Mouse (Mus musculus) erythroblast, embryonic 14.5 days (primary cell): ENCODE results near the gene Glt1d1. TPM values are rescaled to one million over a fixed set of nuclear protein-coding genes. Genes with fewer than 3 reads are reported as not detected.

Experiments used
- H3K27me3 ChIP-seq: 2 replicates; pipeline ENCODE4 v1.6.1; 2012; ENCODE audit warnings: inconsistent platforms; ENCODE audit not compliant: control insufficient read depth
- H3K36me3 ChIP-seq: 2 replicates; pipeline ENCODE4 v1.6.1; 2012; ENCODE audit warnings: mild to moderate bottlenecking, inconsistent platforms; ENCODE audit not compliant: control insufficient read depth
- H3K4me1 ChIP-seq: 2 replicates; pipeline ENCODE4 v1.6.1; 2012; ENCODE audit warnings: inconsistent platforms; ENCODE audit not compliant: control insufficient read depth
- H3K4me3 ChIP-seq: replicated peaks from 2 replicates; pipeline ENCODE3; 2012; ENCODE audit warnings: moderate library complexity, mild to moderate bottlenecking, inconsistent platforms
- H3K9me3 ChIP-seq: 2 replicates; pipeline ENCODE4 v1.6.1; 2012; ENCODE audit warnings: low read length, inconsistent platforms, mixed read lengths; ENCODE audit not compliant: control insufficient read depth
- GATA1 ChIP-seq: IDR thresholded peaks from 2 replicates; pipeline ENCODE4 v1.6.1; 2012; ENCODE audit warnings: low read length, inconsistent platforms, mixed read lengths
- TAL1 ChIP-seq: IDR thresholded peaks from 3 replicates; pipeline ENCODE4 v1.6.1; 2012; ENCODE audit warnings: low read length, inconsistent platforms, mixed read lengths
- polyA plus RNA-seq: library from polyadenylated mRNA; stranded (reverse); fragments of >175 nt; gene quantifications from 2 replicates; pipeline ENCODE4 v1.2.3, GENCODE M21; 2012

Gene Glt1d1
- polyA plus RNA-seq, 1 experiment = not detected

DNA sequence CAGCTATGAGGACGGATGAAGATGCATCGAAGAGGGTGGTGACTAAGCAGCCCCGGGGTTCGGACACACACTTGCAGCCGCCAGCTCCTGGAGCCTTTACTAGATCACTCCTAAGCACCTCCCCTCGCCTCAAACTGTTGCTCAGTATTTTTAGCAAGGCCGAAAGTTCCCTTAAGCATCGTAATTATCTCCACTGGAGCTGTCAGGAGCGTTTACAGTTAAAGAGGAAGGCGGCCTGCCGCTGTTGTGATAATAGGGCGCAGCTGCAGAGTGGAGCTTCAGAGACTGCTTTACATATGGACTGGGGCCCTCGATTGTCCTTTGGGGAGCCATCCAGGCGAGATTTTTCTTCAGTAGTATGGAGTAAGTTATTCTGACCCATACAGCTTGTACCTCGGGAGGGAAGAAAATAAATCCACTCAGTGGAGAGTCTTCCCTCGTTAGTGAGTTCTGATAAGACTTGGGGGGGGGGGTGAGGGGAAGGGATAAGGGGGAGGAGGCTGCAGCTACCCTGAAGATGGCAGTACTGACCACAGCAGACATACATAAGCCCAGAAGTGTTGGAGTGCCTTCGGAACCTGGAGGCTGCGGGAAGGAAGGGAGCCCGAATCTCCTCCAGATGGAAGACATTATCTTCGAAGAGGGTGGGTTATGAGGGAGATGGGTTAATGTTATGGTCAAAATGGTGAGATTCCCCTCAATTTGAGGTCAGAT lies 119.4 kb downstream of the Glt1d1 start:
- peaks cover 11% of the 10 kb centered on the region for H3K4me1 ChIP-seq
- H3K27me3 ChIP-seq = no peaks in the 10 kb centered on the region
- no peak overlapping the region for H3K4me3 ChIP-seq
- TF ChIP-seq GATA1 = no peak
- TF ChIP-seq TAL1 = no peak
- peaks cover 50% of the 10 kb centered on the region for H3K9me3 ChIP-seq
- H3K36me3 ChIP-seq = no peaks in the 10 kb centered on the region

GRCm38 (mm10) chr5:127755594-127755993 lies 123.5 kb downstream of the Glt1d1 start:
- no peaks in the 10 kb centered on the region for H3K36me3 ChIP-seq
- no peak for TF ChIP-seq TAL1
- TF ChIP-seq GATA1 = no peak
- no peaks in the 10 kb centered on the region for H3K27me3 ChIP-seq
- H3K9me3 ChIP-seq = peaks cover 61% of the 10 kb centered on the region
- H3K4me3 ChIP-seq = no peak overlapping the region
- H3K4me1 ChIP-seq = peaks cover 16% of the 10 kb centered on the region

- Histone ChIP-seq H3K9me3 (peaks cover 57% of the 10 kb centered on the region), H3K27me3 (no peaks in the 10 kb centered on the region), H3K4me1 (peaks cover 16% of the 10 kb centered on the region), H3K4me3 (no peak overlapping the region), H3K36me3 (no peaks in the 10 kb centered on the region)
- TF ChIP-seq GATA1 (no peak), TAL1 (no peak)
Observed at GRCm38 (mm10) chr5:127756011-127756410, 123.9 kb downstream of the Glt1d1 start.

DNA sequence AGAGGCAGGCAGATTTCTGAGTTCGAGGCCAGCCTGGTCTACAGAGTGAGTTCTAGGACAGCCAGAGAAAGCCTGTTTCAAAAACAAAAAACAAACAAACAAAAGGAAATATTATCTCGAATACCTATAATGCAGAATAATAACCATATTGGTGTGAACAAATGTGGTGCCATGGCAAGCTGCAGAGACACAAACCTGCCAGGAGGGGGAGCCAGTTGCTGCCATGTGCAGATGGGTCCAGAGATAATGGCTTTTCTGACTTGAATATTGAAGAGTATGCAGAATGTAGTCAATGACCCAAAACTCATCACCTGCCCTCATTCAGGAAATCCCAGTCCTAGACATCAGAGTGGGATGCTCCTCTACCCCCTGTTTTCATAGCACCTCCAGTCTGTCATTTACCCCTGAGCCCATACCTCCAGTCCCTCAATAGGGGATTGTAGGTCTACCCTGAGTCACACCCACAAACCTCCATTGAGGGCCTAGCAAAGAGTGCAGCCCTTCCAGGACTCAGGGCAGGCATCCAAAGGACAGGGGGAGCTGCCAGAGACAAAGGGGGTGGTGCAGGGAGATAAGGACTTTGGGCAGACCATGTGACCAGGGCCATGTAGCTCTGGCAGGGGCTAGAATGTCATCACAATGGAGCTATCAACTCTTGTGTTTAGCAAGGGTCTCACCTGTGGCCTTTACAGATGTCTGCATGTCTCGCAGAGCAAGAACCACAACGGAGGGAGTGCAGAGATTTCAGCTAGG lies 124.8 kb downstream of the Glt1d1 start:
- no peaks in the 10 kb centered on the region for H3K36me3 ChIP-seq
- H3K9me3 ChIP-seq = peaks cover 53% of the 10 kb centered on the region
- no peak for TF ChIP-seq TAL1
- 0 out of 2 replicates have a peak, but pooled peaks have one; percentile 17 for TF ChIP-seq GATA1
- peaks cover 13% of the 10 kb centered on the region for H3K4me1 ChIP-seq
- no peak overlapping the region for H3K4me3 ChIP-seq
- no peaks in the 10 kb centered on the region for H3K27me3 ChIP-seq

GRCm38 (mm10) chr5:127758576-127758975 lies 126.5 kb downstream of the Glt1d1 start:
- peaks cover 13% of the 10 kb centered on the region for H3K4me1 ChIP-seq
- no peaks in the 10 kb centered on the region for H3K36me3 ChIP-seq
- peaks cover 45% of the 10 kb centered on the region for H3K9me3 ChIP-seq
- no peak overlapping the region for H3K4me3 ChIP-seq
- H3K27me3 ChIP-seq = no peaks in the 10 kb centered on the region
- no peak for TF ChIP-seq TAL1
- no peak for TF ChIP-seq GATA1

Other genes starting within 250 kb of the Glt1d1 start
- 0.27 and 0.75 TPM in 2 replicates for gene Slc15a4, start 635 bp downstream of the Glt1d1 start, polyA plus RNA-seq